Mouse (Mus musculus): ENCODE measurements around the gene Smco4. TPM values are rescaled to one million over a fixed set of nuclear protein-coding genes. Genes with fewer than 3 reads are reported as not detected.

Gene Smco4
- polyA plus RNA-seq, 1 experiment from 2014 or later = 3.4 TPM

DNA sequence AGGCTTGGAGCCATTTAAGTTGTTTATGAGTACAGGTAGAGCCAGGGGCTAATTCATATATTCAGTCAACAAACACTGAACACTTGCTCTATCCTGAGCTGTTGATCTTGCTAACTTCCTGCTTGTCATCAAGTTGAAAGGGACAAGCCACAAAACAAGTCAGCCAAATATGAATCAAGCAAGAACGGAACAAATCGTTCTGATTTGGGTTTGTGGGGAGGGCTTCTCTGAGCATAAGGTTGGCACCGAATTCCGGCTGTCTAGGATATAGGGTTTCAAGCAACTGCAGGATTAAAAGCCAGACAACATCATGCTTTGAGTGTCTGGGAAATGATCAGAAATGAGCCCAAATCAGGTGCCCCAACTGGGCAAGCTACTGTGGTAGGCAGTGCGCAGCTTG is 88.8 kb downstream of the Smco4 start:
- no peaks in the 10 kb centered on the region for H3K27me3 ChIP-seq (ENCODE audit: control insufficient read depth, insufficient read depth, low read depth, low read length)
- no peak overlapping the region for H3K4me2 ChIP-seq (ENCODE audit: low read depth, low read length)
- H3K9ac ChIP-seq (ENCODE audit: low read length) = no peak overlapping the region
- H3K36me3 ChIP-seq (ENCODE audit: control insufficient read depth, insufficient read depth, low read length) = no peaks in the 10 kb centered on the region
- no peak overlapping the region for H3K27ac ChIP-seq (ENCODE audit: low read length)
- H3K9me3 ChIP-seq (ENCODE audit: control insufficient read depth, low read length) = no peaks in the 10 kb centered on the region
- H3K4me3 ChIP-seq (ENCODE audit: low read length) = no peak overlapping the region
- no peaks in the 10 kb centered on the region for H3K4me1 ChIP-seq (replicated peaks; ENCODE audit: control insufficient read depth, insufficient read depth, low read length)
- ATAC-seq (ENCODE audit: low read depth) = no peak
- 92% methylated on average over 5 of the region's 5 CpGs for WGBS

DNA sequence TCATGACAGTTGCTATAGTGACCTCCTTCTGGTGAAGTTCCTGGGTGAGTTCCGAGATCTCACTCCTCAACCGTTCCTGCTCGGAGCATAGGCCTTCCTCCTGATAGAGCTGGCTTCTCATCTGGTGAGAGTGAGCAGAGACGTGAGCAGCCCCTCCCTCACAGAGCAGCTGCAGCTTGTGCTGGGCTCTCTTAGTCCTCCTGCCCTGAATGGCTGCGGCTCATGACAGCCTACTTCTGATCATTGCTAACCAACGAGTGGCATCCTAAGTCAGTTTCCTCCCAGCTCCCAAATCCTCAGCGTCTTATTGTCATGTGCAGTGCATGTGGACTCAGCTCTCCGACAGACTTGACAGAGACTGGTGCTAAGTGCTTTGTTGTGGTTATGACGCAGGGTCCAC is 91.0 kb downstream of the Smco4 start:
- H3K9me3 ChIP-seq (ENCODE audit: control insufficient read depth, low read length) = no peaks in the 10 kb centered on the region
- no peaks in the 10 kb centered on the region for H3K4me1 ChIP-seq (replicated peaks; ENCODE audit: control insufficient read depth, insufficient read depth, low read length)
- 67% methylated on average over 9 of the region's 9 CpGs for WGBS
- H3K9ac ChIP-seq (ENCODE audit: low read length) = no peak overlapping the region
- H3K4me2 ChIP-seq (ENCODE audit: low read depth, low read length) = no peak overlapping the region
- H3K4me3 ChIP-seq (ENCODE audit: low read length) = no peak overlapping the region
- no peak overlapping the region for H3K27ac ChIP-seq (ENCODE audit: low read length)
- H3K27me3 ChIP-seq (ENCODE audit: control insufficient read depth, insufficient read depth, low read depth, low read length) = no peaks in the 10 kb centered on the region
- no peak for ATAC-seq (ENCODE audit: low read depth)
- H3K36me3 ChIP-seq (ENCODE audit: control insufficient read depth, insufficient read depth, low read length) = no peaks in the 10 kb centered on the region

- no peaks in the 10 kb centered on the region for H3K27me3 ChIP-seq (ENCODE audit: control insufficient read depth, insufficient read depth, low read depth, low read length)
- no peak overlapping the region for H3K4me2 ChIP-seq (ENCODE audit: low read depth, low read length)
- no peaks in the 10 kb centered on the region for H3K9me3 ChIP-seq (ENCODE audit: control insufficient read depth, low read length)
- no peaks in the 10 kb centered on the region for H3K4me1 ChIP-seq (replicated peaks; ENCODE audit: control insufficient read depth, insufficient read depth, low read length)
- no peak overlapping the region for H3K4me3 ChIP-seq (ENCODE audit: low read length)
- H3K27ac ChIP-seq (ENCODE audit: low read length) = no peak overlapping the region
- no peak overlapping the region for H3K9ac ChIP-seq (ENCODE audit: low read length)
- ATAC-seq (ENCODE audit: low read depth) = no peak
- H3K36me3 ChIP-seq (ENCODE audit: control insufficient read depth, insufficient read depth, low read length) = no peaks in the 10 kb centered on the region
- 79% methylated on average over 1 of the region's 1 CpGs for WGBS
Observed at GRCm38 (mm10) chr9:15585956-15586355, 92.7 kb downstream of the Smco4 start.

- Histone ChIP-seq H3K36me3 (ENCODE audit: control insufficient read depth, insufficient read depth, low read length) (no peaks in the 10 kb centered on the region), H3K9ac (ENCODE audit: low read length) (no peak overlapping the region), H3K4me1 (replicated peaks; ENCODE audit: control insufficient read depth, insufficient read depth, low read length) (no peaks in the 10 kb centered on the region), H3K4me2 (ENCODE audit: low read depth, low read length) (no peak overlapping the region), H3K9me3 (ENCODE audit: control insufficient read depth, low read length) (no peaks in the 10 kb centered on the region), H3K4me3 (ENCODE audit: low read length) (no peak overlapping the region), H3K27ac (ENCODE audit: low read length) (no peak overlapping the region), H3K27me3 (ENCODE audit: control insufficient read depth, insufficient read depth, low read depth, low read length) (no peaks in the 10 kb centered on the region)
- no peak for ATAC-seq (ENCODE audit: low read depth)
- 31% methylated on average over 6 of the region's 6 CpGs for WGBS
Observed at GRCm38 (mm10) chr9:15587157-15587854, 94.1 kb downstream of the Smco4 start.

DNA sequence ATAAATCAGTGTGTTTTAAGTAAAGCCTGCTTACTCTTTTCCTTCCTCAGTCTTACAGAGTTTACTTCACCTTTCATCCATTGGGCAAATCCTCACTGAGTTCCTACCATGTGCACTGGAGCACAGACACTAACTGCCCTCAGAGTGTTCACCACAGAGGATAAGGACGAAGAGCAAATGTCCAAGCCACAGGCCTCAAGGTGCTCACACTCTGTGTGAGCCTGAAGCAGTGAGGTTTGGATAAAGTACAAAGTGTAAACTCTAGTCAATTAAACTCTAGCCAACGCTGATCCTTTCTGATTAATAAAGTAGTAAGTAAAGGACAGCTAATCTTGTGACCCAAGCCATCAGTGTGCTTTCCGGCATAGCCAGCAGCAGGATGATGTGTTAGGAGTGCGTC is 100.9 kb downstream of the Smco4 start:
- 72% methylated on average over 4 of the region's 4 CpGs for WGBS
- Histone ChIP-seq H3K4me2 (ENCODE audit: low read depth, low read length) (no peak overlapping the region), H3K9me3 (ENCODE audit: control insufficient read depth, low read length) (no peaks in the 10 kb centered on the region), H3K36me3 (ENCODE audit: control insufficient read depth, insufficient read depth, low read length) (no peaks in the 10 kb centered on the region), H3K27ac (ENCODE audit: low read length) (no peak overlapping the region), H3K4me3 (ENCODE audit: low read length) (no peak overlapping the region), H3K27me3 (ENCODE audit: control insufficient read depth, insufficient read depth, low read depth, low read length) (no peaks in the 10 kb centered on the region), H3K4me1 (replicated peaks; ENCODE audit: control insufficient read depth, insufficient read depth, low read length) (no peaks in the 10 kb centered on the region), H3K9ac (ENCODE audit: low read length) (no peak overlapping the region)
- no peak for ATAC-seq (ENCODE audit: low read depth)

Other genes starting within 250 kb of the Smco4 start
- gene Med17, start 213.5 kb upstream of the Smco4 start, polyA plus RNA-seq (2015; fragmentation: Nextera tagmentation; extraction: Ambion mirVana) = 30.9 and 34.4 TPM in 2 replicates
- 58.3 and 67.0 TPM in 2 replicates for gene Taf1d, start 187.2 kb upstream of the Smco4 start, polyA plus RNA-seq (2015; fragmentation: Nextera tagmentation; extraction: Ambion mirVana)
- gene 4931406C07Rik, start 187.0 kb upstream of the Smco4 start, polyA plus RNA-seq (2015; fragmentation: Nextera tagmentation; extraction: Ambion mirVana) = 8.5 and 10.5 TPM in 2 replicates
- 15.8 and 18.9 TPM in 2 replicates for gene Cep295, start 135.6 kb upstream of the Smco4 start, polyA plus RNA-seq (2015; fragmentation: Nextera tagmentation; extraction: Ambion mirVana)
- 19.8 and 21.0 TPM in 2 replicates for gene Deup1, start 134.5 kb downstream of the Smco4 start, polyA plus RNA-seq (2015; fragmentation: Nextera tagmentation; extraction: Ambion mirVana)
- 9.2 and 11.1 TPM in 2 replicates for gene Slc36a4, start 216.3 kb downstream of the Smco4 start, polyA plus RNA-seq (2015; fragmentation: Nextera tagmentation; extraction: Ambion mirVana)

All from lung, embryonic 16.5 days (tissue).